Mouse (Mus musculus) liver, adult 2 months (tissue): ENCODE data around the gene Sec24a.

Source experiments
- CTCF ChIP-seq: fragments of 200-500 bp; IDR thresholded peaks from 2 replicates; pipeline ENCODE4 v1.5.1; 2011; ENCODE audit warnings: low read depth, low read length, control low read depth
- POLR2A ChIP-seq: fragments of 200-500 bp; IDR thresholded peaks from 2 replicates; pipeline ENCODE4 v1.6.1; 2011; ENCODE audit warnings: low read length, control low read depth; ENCODE audit not compliant: insufficient read depth; ENCODE audit errors: extremely low read depth

DNA sequence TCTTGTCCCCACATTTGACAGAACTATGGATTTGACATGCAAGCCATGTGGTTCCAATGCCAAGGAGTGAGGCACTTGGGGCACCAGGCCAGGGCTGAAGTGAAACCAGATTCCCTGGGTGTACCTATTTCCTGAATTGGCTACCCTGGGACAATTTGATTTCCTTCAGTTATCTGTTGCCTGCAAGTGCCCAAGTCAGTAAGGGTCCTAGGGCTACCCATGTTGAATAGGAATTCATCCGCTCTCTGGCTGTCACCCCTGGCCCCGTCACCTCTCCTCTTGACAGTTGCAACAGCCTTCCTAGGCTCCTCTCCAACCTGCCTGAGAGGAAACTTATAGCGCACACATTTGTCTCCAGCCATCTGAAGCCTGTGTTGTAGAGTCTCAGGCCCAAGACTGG, 108.5 kb downstream of the Sec24a start:
- no peak for TF ChIP-seq CTCF
- TF ChIP-seq POLR2A, result no peak
